Mouse (Mus musculus) WW6 (cell line): ENCODE measurements around the gene Colec11.

Experiments used
- DNase-seq: peaks from one replicate; pipeline ENCODE4 v3.0.0-alpha.2; 2013; ENCODE audit warnings: low read depth, low spot score

Colec11 gene

GRCm38 (mm10) chr12:28623195-28623594 lies at the start of gene Colec11:
TSS of gene Colec11 (minus strand) at chr12:28623377.
- DNase-seq: no peak

DNA sequence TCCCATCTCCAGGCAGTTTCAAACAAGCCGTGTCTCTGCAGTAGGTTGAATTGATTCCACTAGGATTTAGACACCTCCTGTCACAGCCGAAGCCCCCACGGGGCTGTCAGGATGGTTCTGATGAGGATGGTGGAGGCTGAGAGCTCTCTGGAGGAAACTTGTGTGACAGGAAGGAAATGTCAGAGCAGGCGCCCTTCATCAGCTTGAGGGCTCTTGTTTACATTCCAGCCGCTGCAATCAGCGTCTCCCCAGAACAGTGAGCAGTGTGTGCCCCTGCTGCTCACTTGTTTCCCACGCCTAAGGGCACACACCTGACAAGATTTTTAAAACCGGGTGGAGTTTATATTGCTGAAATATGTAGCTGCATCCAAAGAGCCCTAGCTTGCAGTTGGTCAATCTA lies 44.1 kb upstream of the Colec11 start:
- DNase-seq: no peak

GRCm38 (mm10) chr12:28666734-28667133 lies 43.6 kb upstream of the Colec11 start:
- DNase-seq: no peak

GRCm38 (mm10) chr12:28662628-28663027 lies 39.5 kb upstream of the Colec11 start:
- no peak for DNase-seq

GRCm38 (mm10) chr12:28649141-28650110 lies 26.2 kb upstream of the Colec11 start, which contains the start of gene Rnaseh1:
TSS of gene Rnaseh1 (plus strand) at chr12:28649602.
- DNase-seq: no peak

DNA sequence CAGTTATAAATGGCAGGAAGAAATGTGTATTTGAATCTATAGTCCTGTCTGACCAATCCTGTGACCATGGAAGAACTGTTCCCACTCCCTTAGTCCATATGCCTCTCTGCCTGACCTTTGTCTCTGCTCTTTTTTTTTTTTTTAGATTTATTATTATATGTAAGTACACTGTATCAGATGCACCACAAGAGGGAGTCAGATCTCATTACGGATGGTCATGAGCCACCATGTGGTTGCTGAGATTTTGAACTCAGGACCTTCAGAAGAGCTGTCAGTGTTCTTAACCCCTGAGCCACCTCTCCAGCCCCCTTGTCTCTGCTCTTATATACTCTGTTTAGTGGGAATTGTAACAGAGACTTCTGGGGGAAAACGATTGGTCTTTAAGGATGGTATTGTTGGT lies 15.6 kb upstream of the Colec11 start:
- no peak for DNase-seq

DNA sequence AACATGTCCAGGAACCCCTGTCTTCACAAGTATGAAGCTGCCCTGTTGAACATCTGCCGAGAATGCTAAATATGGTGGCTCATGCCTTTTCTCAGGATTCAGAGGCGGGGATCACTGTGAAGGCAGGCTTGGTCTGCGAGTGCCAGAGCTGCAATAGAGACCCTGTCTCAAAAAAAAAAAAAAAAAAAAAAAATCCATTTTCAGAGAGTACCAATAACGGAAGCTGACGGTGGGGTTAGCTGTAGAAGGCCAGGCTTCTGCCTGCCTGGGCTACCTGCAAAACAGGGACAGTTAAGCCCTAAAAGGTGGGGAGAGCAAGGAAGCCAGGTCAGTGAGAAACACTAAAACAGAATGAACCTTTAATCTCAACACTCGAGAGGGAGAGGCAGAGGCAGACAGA lies 13.4 kb upstream of the Colec11 start:
- no peak for DNase-seq

GRCm38 (mm10) chr12:28635535-28636476 lies 12.6 kb upstream of the Colec11 start, which contains the start of gene Rps7:
TSS of gene Rps7 (minus strand) at chr12:28635953.
- DNase-seq: peak; percentile 83

DNA sequence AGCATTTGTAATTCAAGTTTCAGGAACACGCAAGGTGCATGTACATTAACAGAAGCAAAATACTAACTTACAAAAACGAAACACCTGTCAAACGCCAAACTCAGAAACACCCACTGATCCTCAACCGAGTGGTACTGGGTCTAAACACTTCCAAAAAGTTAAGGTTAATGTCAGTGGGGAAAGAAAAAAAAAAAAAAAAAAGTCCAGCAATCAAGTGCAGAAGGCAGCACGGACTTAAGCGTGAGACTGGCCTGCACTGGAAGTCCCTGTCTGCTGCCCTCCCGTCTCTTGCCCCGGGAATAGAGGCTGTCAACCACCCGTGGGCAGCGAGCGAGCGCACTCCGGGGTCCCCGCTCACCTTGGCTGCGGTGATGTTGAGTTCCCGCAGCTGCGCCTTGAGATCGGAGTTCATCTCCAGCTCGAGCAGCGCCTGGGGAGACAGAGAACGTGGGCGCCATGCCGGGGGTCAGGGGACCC lies 11.9 kb upstream of the Colec11 start:
- no peak for DNase-seq

- DNase-seq: no peak
Measured at GRCm38 (mm10) chr12:28628436-28628835, 5.3 kb upstream of the Colec11 start.

- no peak for DNase-seq
Measured at GRCm38 (mm10) chr12:28627092-28627491, 3.9 kb upstream of the Colec11 start.

- DNase-seq: no peak
Measured at GRCm38 (mm10) chr12:28625407-28625806, 2.2 kb upstream of the Colec11 start.

DNA sequence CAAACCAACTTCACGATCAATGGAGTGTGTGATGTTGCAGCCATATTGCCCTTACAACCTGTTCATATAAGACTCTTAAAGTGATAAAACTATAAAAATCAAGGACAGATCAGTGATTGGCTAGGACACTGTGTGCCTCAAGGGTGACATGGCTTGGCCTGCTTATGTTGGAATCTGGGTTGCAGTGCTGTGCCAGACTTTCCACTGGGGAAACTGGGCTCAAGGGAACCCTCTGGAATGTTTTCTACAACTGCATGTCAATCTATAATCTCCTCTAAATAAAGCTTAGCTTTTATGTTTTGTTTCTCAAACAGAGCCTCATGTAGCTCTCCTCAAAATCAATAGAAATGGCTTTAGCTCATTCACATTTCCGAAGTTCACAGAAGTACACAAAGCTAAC lies 1.1 kb upstream of the Colec11 start:
- no peak for DNase-seq

DNA sequence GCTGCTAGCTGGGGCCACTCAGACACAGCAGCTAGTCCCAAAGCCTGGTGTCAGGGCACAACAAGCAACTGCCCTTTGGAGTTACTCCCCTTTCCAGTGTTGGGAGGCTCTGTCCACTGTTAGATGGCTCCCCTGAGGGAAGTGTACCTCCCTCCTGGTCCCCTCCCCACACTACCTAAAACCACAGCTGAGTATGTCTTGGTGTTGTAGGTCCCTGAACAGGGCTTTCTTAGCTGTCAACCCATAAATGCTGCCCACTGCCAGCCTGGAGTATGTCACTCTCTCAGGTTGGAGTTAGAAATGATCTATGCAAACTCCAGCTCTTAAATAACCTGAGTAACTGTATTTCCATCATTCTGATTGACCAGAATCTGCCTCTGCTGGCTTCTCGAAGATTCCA lies 536 bp downstream of the Colec11 start:
- no peak for DNase-seq

DNA sequence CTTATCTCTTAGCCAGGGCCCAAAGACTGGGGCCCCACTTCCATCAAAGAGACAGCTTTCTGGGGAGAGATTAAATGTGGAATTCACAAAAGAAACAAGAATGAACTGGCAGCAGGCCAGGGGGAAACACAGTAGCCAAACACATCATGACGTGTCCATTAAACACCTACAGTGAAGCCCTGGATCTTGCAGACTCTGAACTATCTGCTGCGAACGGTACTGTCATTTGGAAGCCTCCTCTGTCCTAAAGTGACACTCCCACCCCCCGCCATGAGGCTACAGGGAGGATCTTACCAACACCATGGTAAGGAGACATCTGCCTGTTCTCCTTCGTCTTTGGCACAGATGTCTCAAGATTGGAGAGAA lies 1.0 kb downstream of the Colec11 start:
- no peak for DNase-seq

DNA sequence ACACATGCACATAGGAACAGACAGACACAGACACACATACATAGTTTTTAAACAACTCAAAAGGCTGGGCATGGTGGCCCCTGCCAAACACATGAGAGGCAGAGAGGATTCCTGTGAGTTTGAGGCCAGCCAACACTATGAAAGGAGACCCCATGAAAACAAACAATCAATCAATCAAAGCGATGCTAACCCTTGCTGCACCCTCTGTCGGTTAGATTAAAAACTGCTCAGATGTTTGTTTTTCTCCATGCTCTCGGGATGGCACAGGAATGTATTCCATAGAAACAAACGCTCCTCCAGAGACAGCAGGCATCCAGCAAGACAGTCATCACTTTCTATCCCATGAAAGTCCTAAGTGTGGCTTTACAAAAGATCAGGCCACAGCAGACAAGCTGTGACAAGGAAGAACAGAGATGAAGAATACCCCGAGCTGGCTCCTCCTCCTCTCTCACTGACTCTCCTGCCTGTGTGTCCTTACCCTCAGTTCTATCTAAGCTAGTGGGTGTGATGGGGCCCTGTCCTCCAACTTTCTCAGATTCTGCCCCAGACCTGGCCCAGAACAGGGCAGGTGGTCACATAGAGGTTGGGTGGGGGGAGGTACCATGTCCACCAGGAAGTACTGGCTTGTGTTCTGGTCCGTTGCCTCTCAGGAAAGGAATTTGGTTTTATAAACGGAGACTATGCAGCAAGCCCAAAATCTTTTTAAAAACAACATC lies 1.6 kb downstream of the Colec11 start:
- no peak for DNase-seq

GRCm38 (mm10) chr12:28617297-28617696 lies 5.9 kb downstream of the Colec11 start:
- no peak for DNase-seq

GRCm38 (mm10) chr12:28614401-28614800 lies 8.8 kb downstream of the Colec11 start:
- DNase-seq: no peak

GRCm38 (mm10) chr12:28612391-28612790 lies 10.8 kb downstream of the Colec11 start:
- no peak for DNase-seq

DNA sequence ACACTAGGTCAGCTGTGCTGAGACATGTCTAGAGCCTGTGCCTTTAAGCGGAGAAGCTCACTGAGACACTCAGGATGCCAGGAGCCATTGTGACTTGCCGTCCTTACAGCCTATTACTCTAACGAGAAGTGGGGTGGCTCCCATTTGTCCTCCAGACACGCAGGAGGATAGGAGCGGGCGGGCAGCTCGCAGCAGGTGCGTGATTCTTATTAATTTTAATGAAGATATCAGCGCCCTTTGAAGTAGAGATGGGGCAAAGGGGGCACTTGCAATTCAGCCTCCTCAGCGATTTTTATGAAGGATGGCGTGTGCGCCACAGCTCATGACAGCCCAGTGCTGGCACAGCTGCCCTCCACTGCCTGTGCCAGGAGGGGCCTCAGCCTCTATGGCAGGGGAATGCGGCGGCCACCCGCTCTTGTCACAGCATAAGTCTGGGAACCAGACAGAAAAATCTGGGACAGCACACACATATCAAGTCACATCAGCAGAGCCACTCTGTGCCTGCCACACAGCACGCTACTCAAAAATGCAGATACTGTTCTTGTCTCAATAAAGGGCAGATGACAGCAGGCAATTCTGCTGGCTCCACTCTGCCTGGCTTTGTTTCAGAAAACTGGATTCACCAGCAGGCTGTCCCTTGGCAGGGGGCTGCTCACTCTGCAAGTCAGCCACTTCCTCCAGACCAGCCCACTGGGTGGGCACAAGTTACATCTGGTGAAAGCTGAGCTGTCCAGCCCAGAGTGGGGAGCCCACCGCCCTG lies 15.5 kb downstream of the Colec11 start:
- no peak for DNase-seq

GRCm38 (mm10) chr12:28603494-28603893 lies 19.7 kb downstream of the Colec11 start:
- DNase-seq: no peak
